Mouse (Mus musculus): ENCODE results near the gene Cpd.

- TF ChIP-seq CTCF (IDR thresholded peaks at IDR 0.05; ENCODE audit: low read depth, low read length) (no peak), POLR2A (IDR thresholded peaks at IDR 0.05; ENCODE audit: extremely low read depth, insufficient read depth, low read length) (no peak)
Observed at GRCm38 (mm10) chr11:76795326-76795725, 51.5 kb downstream of the Cpd start.
